Mouse (Mus musculus): ENCODE measurements at regions not wholly inside any gene's neighbourhood (a gene's known extent, or its start where the extent isn't known, plus 50 kb on each side); places are given as distances from the start of the nearest gene placed in this dataset.
"Not testable (repeated sequence)": the region's sequence is repeated elsewhere in the genome, so short reads cannot be mapped to it uniquely, and the experiment has no call there.

DNA sequence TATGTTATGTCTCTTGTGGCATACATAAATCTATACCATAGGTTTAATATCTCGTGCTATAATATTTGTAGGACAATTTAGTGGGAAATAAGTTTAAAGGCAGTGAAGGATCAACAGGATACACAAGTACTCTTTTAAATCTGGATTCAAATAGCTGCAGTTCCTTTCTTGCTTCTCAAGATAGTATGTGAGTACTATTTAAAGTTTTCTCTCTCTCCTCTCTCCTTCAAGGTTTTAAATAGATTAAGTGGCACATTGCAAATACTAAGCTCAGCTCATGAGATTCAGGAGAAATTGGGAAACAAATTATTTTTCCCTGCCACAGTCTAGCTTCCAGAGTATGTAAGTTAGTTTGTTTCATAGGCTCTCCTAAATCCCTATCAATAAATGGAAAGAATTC is 1103.9 kb downstream of the Ndufa4 start:
- no peak for DNase-seq (ENCODE audit: extremely low spot score in 1 of 2, low spot score in 2 of 2)
- intact Hi-C loops (cut with DNase I), result no loop called here

- no peak for DNase-seq (ENCODE audit: extremely low spot score in 1 of 2, low spot score in 2 of 2)
- intact Hi-C loops (cut with DNase I), result no loop called here
These were observed 1148.5 kb downstream of the Ndufa4 start for GRCm38 (mm10) chr6:10758620-10759311.

GRCm38 (mm10) chr6:10758051-10758450 is 1149.2 kb downstream of the Ndufa4 start:
- no peak for DNase-seq (ENCODE audit: extremely low spot score in 1 of 2, low spot score in 2 of 2)
- intact Hi-C loops (cut with DNase I), result no loop called here

- intact Hi-C loops (cut with DNase I), result no loop called here
- no peak for DNase-seq (ENCODE audit: extremely low spot score in 1 of 2, low spot score in 2 of 2)
These were observed 1163.2 kb downstream of the Ndufa4 start for GRCm38 (mm10) chr6:10744056-10744455.

- intact Hi-C loops (cut with DNase I), result no loop called here
- no peak for DNase-seq (ENCODE audit: extremely low spot score in 1 of 2, low spot score in 2 of 2)
These were observed 1184.7 kb downstream of the Ndufa4 start for GRCm38 (mm10) chr6:10722566-10722965.

- DNase-seq (ENCODE audit: extremely low spot score in 1 of 2, low spot score in 2 of 2), result peak in 1 of 2 experiments; percentile 2
These were observed 1216.8 kb downstream of the Ndufa4 start for GRCm38 (mm10) chr6:10690526-10690925.

More at GRCm38 (mm10) chr6:10690526-10690925, 1216.8 kb downstream of the Ndufa4 start:
- intact Hi-C loops (cut with DNase I), result not testable (repeated sequence)
